11 mouse cellular contexts compared by ENCODE assay signal in genomic region chr19:15647313-15647712, GRCm38 (mm10).
DNase-seq lines count a peak whose midpoint lies in the region; ATAC-seq and TF ChIP-seq lines count a peak whose summit lies in the region.
"Had no signal": no experiment of that assay in that cellular context is flagged by ENCODE, and none has a peak within 500 bp of the region (broad histone marks: within the 10 kb centered on the region; RNA-seq: fewer than 3 reads in every experiment).

No protein-coding gene starts in this region.

- H3K4me2 ChIP-seq in forebrain, embryonic 14.5 days (ENCODE audit: low read length), result no peak overlapping the region
- H3K4me2 ChIP-seq in forebrain, embryonic 11.5 days (ENCODE audit: low read depth, low read length, severe bottlenecking), result no peak overlapping the region
- no peak overlapping the region for H3K4me2 ChIP-seq in limb, embryonic 14.5 days (replicated peaks; ENCODE audit: low read depth, low read length, severe bottlenecking)

- ATAC-seq in forebrain, embryonic 14.5 days, result peak; percentile 32; the same call in 1 of the 2 replicates
- no peak for ATAC-seq in forebrain, embryonic 11.5 days (replicated peaks; ENCODE audit: low FRiP score)
- ATAC-seq in limb, embryonic 14.5 days (ENCODE audit: low FRiP score, low read depth), result no peak; the same call in 1 of the 2 replicates
- ATAC-seq: Patski had no signal

- TF ChIP-seq CTCF in brain, embryonic 14.5 days (IDR thresholded peaks at IDR 0.05; ENCODE audit: borderline replicate concordance, extremely low read depth, insufficient read depth, insufficient read length), result no peak

- 67% methylated on average over 5 of the region's 5 CpGs for WGBS in forebrain, embryonic 14.5 days
- 79% methylated on average over 5 of the region's 5 CpGs for WGBS in forebrain, embryonic 11.5 days
- 29% methylated on average over 5 of the region's 5 CpGs for WGBS in limb, embryonic 14.5 days

- no peak for TF ChIP-seq POLR2A in brain, embryonic 14.5 days (IDR thresholded peaks at IDR 0.05; ENCODE audit: borderline replicate concordance, extremely low read depth, insufficient read depth, insufficient read length, poor library complexity, severe bottlenecking)
- TF ChIP-seq POLR2A in limb, embryonic 14.5 days (IDR thresholded peaks at IDR 0.05; ENCODE audit: borderline replicate concordance, extremely low read depth, insufficient read depth, insufficient read length), result no peak

- H3K36me3 ChIP-seq in forebrain, embryonic 14.5 days (ENCODE audit: control insufficient read depth, insufficient read depth, low read length), result no peaks in the 10 kb centered on the region
- H3K36me3 ChIP-seq in forebrain, embryonic 11.5 days (ENCODE audit: control insufficient read depth, insufficient read depth, low read length), result no peaks in the 10 kb centered on the region
- H3K36me3 ChIP-seq in limb, embryonic 14.5 days (ENCODE audit: control insufficient read depth, insufficient read depth, low read length), result no peaks in the 10 kb centered on the region

- DNase-seq in forebrain, embryonic 14.5 days (ENCODE audit: low spot score), result peak; percentile 58
- no peak for DNase-seq in forebrain, embryonic 11.5 days (ENCODE audit: low spot score)
- peak; percentile 15 to 19 for DNase-seq in layer of hippocampus, adult 18-20 months (ENCODE audit: low spot score in 2 of 2)
- DNase-seq in layer of hippocampus, adult 8-10 months (ENCODE audit: low spot score in 2 of 2), result no peak
- peak; percentile 67 for DNase-seq in brain, embryonic 14.5 days (ENCODE audit: low read depth)
- peak; percentile 35 for DNase-seq in limb, embryonic 14.5 days (ENCODE audit: low spot score)
- DNase-seq in yolk sac, embryonic 10.5 days (ENCODE audit: low spot score), result no peak
- no peak for DNase-seq in thymus, postnatal 10 days (ENCODE audit: low spot score in 2 of 2)
- DNase-seq: lung, postnatal 14 days had no signal

- H3K27ac ChIP-seq in forebrain, embryonic 14.5 days (ENCODE audit: low read depth, low read length), result no peak overlapping the region
- H3K27ac ChIP-seq in forebrain, embryonic 11.5 days (ENCODE audit: low read depth, low read length), result no peak overlapping the region
- no peak overlapping the region for H3K27ac ChIP-seq in limb, embryonic 14.5 days (replicated peaks; ENCODE audit: low read depth, low read length)
- H3K27ac ChIP-seq: layer of hippocampus, adult 2 months had no signal

- H3K4me1 ChIP-seq in forebrain, embryonic 14.5 days (ENCODE audit: control insufficient read depth, insufficient read depth, low read length), result peaks cover 4% of the 10 kb centered on the region; the same call in 1 of the 2 replicates
- H3K4me1 ChIP-seq in forebrain, embryonic 11.5 days (replicated peaks; ENCODE audit: control insufficient read depth, insufficient read depth, low read length), result 0 out of 2 replicates have a peak, but pooled peaks cover 2% of the 10 kb centered on the region
- H3K4me1 ChIP-seq in limb, embryonic 14.5 days (ENCODE audit: control insufficient read depth, insufficient read depth, low read length), result no peaks in the 10 kb centered on the region

- H3K9ac ChIP-seq in forebrain, embryonic 14.5 days (ENCODE audit: low read length), result no peak overlapping the region
- H3K9ac ChIP-seq in forebrain, embryonic 11.5 days (ENCODE audit: low read length), result no peak overlapping the region
- no peak overlapping the region for H3K9ac ChIP-seq in limb, embryonic 14.5 days (ENCODE audit: low read depth, low read length, severe bottlenecking)

- no peak overlapping the region for H3K4me3 ChIP-seq in forebrain, embryonic 14.5 days (ENCODE audit: low read depth, low read length)
- no peak overlapping the region for H3K4me3 ChIP-seq in forebrain, embryonic 11.5 days (ENCODE audit: low read depth, low read length)
- no peak overlapping the region for H3K4me3 ChIP-seq in limb, embryonic 14.5 days (replicated peaks; ENCODE audit: low read length)
- H3K4me3 ChIP-seq: layer of hippocampus, adult 2 months had no signal

- no peaks in the 10 kb centered on the region for H3K9me3 ChIP-seq in forebrain, embryonic 14.5 days (replicated peaks; ENCODE audit: control insufficient read depth, low read length)
- H3K9me3 ChIP-seq in forebrain, embryonic 11.5 days (ENCODE audit: control insufficient read depth, low read length), result no peaks in the 10 kb centered on the region
- no peaks in the 10 kb centered on the region for H3K9me3 ChIP-seq in limb, embryonic 14.5 days (ENCODE audit: control insufficient read depth, low read length)

- no peaks in the 10 kb centered on the region for H3K27me3 ChIP-seq in forebrain, embryonic 14.5 days (replicated peaks; ENCODE audit: control insufficient read depth, insufficient read depth, low read length)
- H3K27me3 ChIP-seq in forebrain, embryonic 11.5 days (ENCODE audit: control insufficient read depth, insufficient read depth, low read length), result no peaks in the 10 kb centered on the region; the same call in 1 of the 2 replicates
- no peaks in the 10 kb centered on the region for H3K27me3 ChIP-seq in limb, embryonic 14.5 days (ENCODE audit: control insufficient read depth, insufficient read depth, low read length)

Comparison
In these comparisons a context has a peak if more than half of its experiments do, and no peak if none do; other contexts are left out.
1. DNase-seq: peak in forebrain, embryonic 14.5 days (single experiment), layer of hippocampus, adult 18-20 months (2 of 2), brain, embryonic 14.5 days (single experiment) and limb, embryonic 14.5 days (single experiment); none in forebrain, embryonic 11.5 days (single experiment), layer of hippocampus, adult 8-10 months (0 of 2), yolk sac, embryonic 10.5 days (single experiment) and thymus, postnatal 10 days (0 of 2).